Mouse (Mus musculus): ENCODE results near the gene Mien1. TPM values are rescaled to one million over a fixed set of nuclear protein-coding genes. Genes with fewer than 3 reads are reported as not detected.

Gene Mien1
- total and polyA plus RNA-seq, 3 experiments: 71.6 to 93.2 TPM; not detected in 1

GRCm38 (mm10) chr11:98464516-98464915 is 25.7 kb upstream of the Mien1 start:
- no peaks in the 10 kb centered on the region for H3K9me3 ChIP-seq (replicated peaks; ENCODE audit: insufficient read depth, low read length)
- no peak overlapping the region for H3K9ac ChIP-seq (ENCODE audit: control insufficient read depth, low read depth, low read length, poor library complexity, severe bottlenecking)
- H3K79me2 ChIP-seq (ENCODE audit: control insufficient read depth, insufficient read depth, low read length, poor library complexity): no peaks in the 10 kb centered on the region
- no peak overlapping the region for H3K27ac ChIP-seq (ENCODE audit: control insufficient read depth, low read depth, low read length)
- no peak for TF ChIP-seq MAZ (IDR thresholded peaks at IDR 0.05; ENCODE audit: low read depth, low read length)
- TF ChIP-seq NRF1 (IDR thresholded peaks at IDR 0.05; ENCODE audit: insufficient read depth, low read depth, low read length, poor library complexity, severe bottlenecking): no peak
- TF ChIP-seq SIN3A (IDR thresholded peaks at IDR 0.05; ENCODE audit: low read length): no peak
- TF ChIP-seq ZKSCAN1 (IDR thresholded peaks at IDR 0.05; ENCODE audit: low read depth, low read length): no peak
- TF ChIP-seq UBTF (IDR thresholded peaks at IDR 0.05; ENCODE audit: borderline replicate concordance, insufficient read depth, low read depth, low read length): no peak
- TF ChIP-seq JUND (IDR thresholded peaks at IDR 0.05; ENCODE audit: low read depth, low read length): no peak
- TF ChIP-seq USF2 (IDR thresholded peaks at IDR 0.05; ENCODE audit: borderline replicate concordance in 1 of 2, insufficient read depth in 1 of 2, low read depth in 1 of 2, low read length in 2 of 2): no peak
- no peak for TF ChIP-seq MEF2A (IDR thresholded peaks at IDR 0.05; ENCODE audit: extremely low read depth, insufficient replicate concordance, low read depth, low read length, poor library complexity, severe bottlenecking)
- no peak for TF ChIP-seq MYB (IDR thresholded peaks at IDR 0.05; ENCODE audit: low read depth, low read length)
- no peak for TF ChIP-seq ZMIZ1 (IDR thresholded peaks at IDR 0.05; ENCODE audit: low read depth, low read length)
- no peak for TF ChIP-seq HCFC1 (IDR thresholded peaks at IDR 0.05; ENCODE audit: low read depth, low read length)
- TF ChIP-seq MYC (IDR thresholded peaks at IDR 0.05; ENCODE audit: low read depth, low read length): no peak
- no peak for TF ChIP-seq GATA1 (IDR thresholded peaks at IDR 0.05; ENCODE audit: low read depth, low read length)
- TF ChIP-seq POLR2A (IDR thresholded peaks at IDR 0.05; ENCODE audit: control insufficient read depth in 1 of 2, insufficient read depth in 1 of 2, low read depth in 1 of 2, low read length in 2 of 2, poor library complexity in 1 of 2): no peak
- TF ChIP-seq POLR2AphosphoS2 (IDR thresholded peaks at IDR 0.05; ENCODE audit: low read length): no peak
- TF ChIP-seq TCF12 (IDR thresholded peaks at IDR 0.05; ENCODE audit: low read depth, low read length): no peak
- TF ChIP-seq MAFK (IDR thresholded peaks at IDR 0.05; ENCODE audit: borderline replicate concordance, low read depth, low read length): no peak
- no peak for TF ChIP-seq EP300 (IDR thresholded peaks at IDR 0.05; ENCODE audit: low read depth in 1 of 2, low read length in 2 of 2)
- TF ChIP-seq TBP (IDR thresholded peaks at IDR 0.05; ENCODE audit: low read depth, low read length): no peak
- no peak for TF ChIP-seq E2F4 (IDR thresholded peaks at IDR 0.05; ENCODE audit: borderline replicate concordance, low read depth, low read length)
- no peaks in the 10 kb centered on the region for H3K36me3 ChIP-seq (ENCODE audit: control insufficient read depth in 1 of 2, insufficient read depth in 2 of 2, low read length in 2 of 2)
- DNase-seq (ENCODE audit: low read depth, low spot score): no peak
- no peaks in the 10 kb centered on the region for H3K4me1 ChIP-seq (ENCODE audit: control insufficient read depth in 1 of 2, insufficient read depth in 2 of 2, low read length in 2 of 2)
- no peak overlapping the region for H3K4me3 ChIP-seq (ENCODE audit: control insufficient read depth in 1 of 2, insufficient read depth in 1 of 2, low read depth in 2 of 2, low read length in 2 of 2)
- peaks cover 10 to 20% of the 10 kb centered on the region in 2 experiments for H3K27me3 ChIP-seq (ENCODE audit: control insufficient read depth in 1 of 2, insufficient read depth in 2 of 2, low read length in 2 of 2)

- Histone ChIP-seq H3K9ac (ENCODE audit: control insufficient read depth, low read depth, low read length, poor library complexity, severe bottlenecking) (no peak overlapping the region), H3K27me3 (ENCODE audit: control insufficient read depth in 1 of 2, insufficient read depth in 2 of 2, low read length in 2 of 2) (peaks cover 8 to 16% of the 10 kb centered on the region in 2 experiments), H3K36me3 (ENCODE audit: control insufficient read depth in 1 of 2, insufficient read depth in 2 of 2, low read length in 2 of 2) (no peaks in the 10 kb centered on the region), H3K79me2 (ENCODE audit: control insufficient read depth, insufficient read depth, low read length, poor library complexity) (no peaks in the 10 kb centered on the region), H3K4me3 (ENCODE audit: control insufficient read depth in 1 of 2, insufficient read depth in 1 of 2, low read depth in 2 of 2, low read length in 2 of 2) (no peak overlapping the region), H3K4me1 (ENCODE audit: control insufficient read depth in 1 of 2, insufficient read depth in 2 of 2, low read length in 2 of 2) (no peaks in the 10 kb centered on the region), H3K9me3 (replicated peaks; ENCODE audit: insufficient read depth, low read length) (no peaks in the 10 kb centered on the region), H3K27ac (ENCODE audit: control insufficient read depth, low read depth, low read length) (no peak overlapping the region)
- DNase-seq (ENCODE audit: low read depth, low spot score): no peak
- TF ChIP-seq ZKSCAN1 (IDR thresholded peaks at IDR 0.05; ENCODE audit: low read depth, low read length) (no peak), GATA1 (IDR thresholded peaks at IDR 0.05; ENCODE audit: low read depth, low read length) (no peak), CHD1 (IDR thresholded peaks at IDR 0.05; ENCODE audit: low read depth, low read length) (no peak), EP300 (IDR thresholded peaks at IDR 0.05; ENCODE audit: low read depth in 1 of 2, low read length in 2 of 2) (no peak), SIN3A (IDR thresholded peaks at IDR 0.05; ENCODE audit: low read length) (no peak), UBTF (IDR thresholded peaks at IDR 0.05; ENCODE audit: borderline replicate concordance, insufficient read depth, low read depth, low read length) (no peak), RCOR1 (IDR thresholded peaks at IDR 0.05; ENCODE audit: low read depth, low read length) (no peak), ELF1 (IDR thresholded peaks at IDR 0.05; ENCODE audit: low read depth, low read length) (no peak), SMC3 (IDR thresholded peaks at IDR 0.05; ENCODE audit: low read depth, low read length) (no peak), JUND (IDR thresholded peaks at IDR 0.05; ENCODE audit: low read depth, low read length) (no peak), ZNF384 (IDR thresholded peaks at IDR 0.05; ENCODE audit: low read depth, low read length) (no peak), POLR2AphosphoS5 (IDR thresholded peaks at IDR 0.05; ENCODE audit: borderline replicate concordance, low read depth, low read length) (no peak), MXI1 (IDR thresholded peaks at IDR 0.05; ENCODE audit: low read depth, low read length) (no peak), MAX (IDR thresholded peaks at IDR 0.05; ENCODE audit: low read length) (no peak), TBP (IDR thresholded peaks at IDR 0.05; ENCODE audit: low read depth, low read length) (no peak)
Observed at GRCm38 (mm10) chr11:98463911-98464310, 25.1 kb upstream of the Mien1 start.
